Comparison of ENCODE assay signal across 9 mouse cellular contexts in genomic region chr12:77949474-77950017, GRCm38 (mm10).
DNase-seq lines count a peak whose midpoint lies in the region; ATAC-seq and TF ChIP-seq lines count a peak whose summit lies in the region.
"Had no signal": no experiment of that assay in that cellular context is flagged by ENCODE, and none has a peak within 500 bp of the region (broad histone marks: within the 10 kb centered on the region; RNA-seq: fewer than 3 reads in every experiment).

No protein-coding gene starts in this region.

- TF ChIP-seq POLR2A in heart, adult 2 months (IDR thresholded peaks at IDR 0.05; ENCODE audit: insufficient read depth, low read depth, low read length), result no peak

- H3K27ac ChIP-seq in heart, embryonic 10.5 days, result peak overlapping the region; percentile 36; the same call in 1 of the 2 replicates
- H3K27ac ChIP-seq in heart, adult 2 months, result no peak overlapping the region
- no peak overlapping the region for H3K27ac ChIP-seq in embryonic facial prominence, embryonic 13.5 days

- H3K9ac ChIP-seq in heart, adult 2 months (ENCODE audit: low read depth, low read length), result no peak overlapping the region
- 0 out of 2 replicates have a peak overlapping the region, but pooled peaks have one; percentile 12 for H3K9ac ChIP-seq in embryonic facial prominence, embryonic 13.5 days

- no peak for TF ChIP-seq EP300 in heart, adult 2 months (IDR thresholded peaks at IDR 0.05; ENCODE audit: insufficient read depth, low read depth, low read length)

- no peak for DNase-seq in heart, embryonic 10.5 days (ENCODE audit: low spot score)
- DNase-seq in heart, adult 2 months, result no peak
- peak; percentile 61 for DNase-seq in induced T-regulatory cell, adult 2 months (ENCODE audit: low read depth)
- DNase-seq in layer of hippocampus, postnatal 25 days (ENCODE audit: extremely low spot score in 1 of 2, low spot score in 1 of 2), result peak; percentile 17 to 34
- peak; percentile 63 for DNase-seq in lung, postnatal 10 days
- DNase-seq in right cerebral cortex, adult 18-20 months, result peak; percentile 31
- DNase-seq in testis, postnatal 14 days (ENCODE audit: low spot score), result no peak

- H3K27me3 ChIP-seq in heart, embryonic 10.5 days (ENCODE audit: insufficient read depth, poor library complexity, severe bottlenecking), result no peaks in the 10 kb centered on the region
- no peaks in the 10 kb centered on the region for H3K27me3 ChIP-seq in heart, adult 2 months (ENCODE audit: control insufficient read depth, insufficient read depth, low read length)
- H3K27me3 ChIP-seq in embryonic facial prominence, embryonic 13.5 days, result peaks cover 6% of the 10 kb centered on the region; the same call in 1 of the 2 replicates
- H3K27me3 ChIP-seq: Patski had no signal

- intact Hi-C loops in heart, adult 2 months (cut with DNase I), result no loop called here

- peak overlapping the region; percentile 30 for H3K4me3 ChIP-seq in heart, embryonic 10.5 days
- no peak overlapping the region for H3K4me3 ChIP-seq in heart, adult 2 months
- peak overlapping the region; percentile 27 for H3K4me3 ChIP-seq in embryonic facial prominence, embryonic 13.5 days

- H3K79me2 ChIP-seq in heart, adult 2 months (replicated peaks; ENCODE audit: control insufficient read depth, insufficient read depth, low read length), result no peaks in the 10 kb centered on the region

- H3K4me2 ChIP-seq in embryonic facial prominence, embryonic 13.5 days, result peak overlapping the region; percentile 54

- 40% methylated on average over 16 of the region's 16 CpGs for WGBS in heart, embryonic 10.5 days
- 24% methylated on average over 16 of the region's 16 CpGs for WGBS in heart, adult 2 months
- WGBS in embryonic facial prominence, embryonic 13.5 days, result 33% methylated on average over 16 of the region's 16 CpGs

- ATAC-seq in embryonic facial prominence, embryonic 13.5 days (ENCODE audit: insufficient number of reproducible peaks, insufficient read depth, low FRiP score, low TSS enrichment, low read depth), result no peak
- ATAC-seq: Patski had no signal

- TF ChIP-seq CTCF in heart, adult 2 months (IDR thresholded peaks at IDR 0.05), result no peak

- H3K36me3 ChIP-seq in heart, embryonic 10.5 days, result no peaks in the 10 kb centered on the region
- H3K36me3 ChIP-seq in heart, adult 2 months (ENCODE audit: control insufficient read depth, insufficient read depth, low read length), result no peaks in the 10 kb centered on the region
- H3K36me3 ChIP-seq in embryonic facial prominence, embryonic 13.5 days, result no peaks in the 10 kb centered on the region

- H3K4me1 ChIP-seq in heart, embryonic 10.5 days, result 0 out of 2 replicates have a peak, but pooled peaks cover 5% of the 10 kb centered on the region
- no peaks in the 10 kb centered on the region for H3K4me1 ChIP-seq in heart, adult 2 months (ENCODE audit: control insufficient read depth, insufficient read depth, low read length)
- H3K4me1 ChIP-seq in embryonic facial prominence, embryonic 13.5 days, result no peaks in the 10 kb centered on the region; the same call in 1 of the 2 replicates

- no peaks in the 10 kb centered on the region for H3K9me3 ChIP-seq in heart, embryonic 10.5 days
- H3K9me3 ChIP-seq in embryonic facial prominence, embryonic 13.5 days, result no peaks in the 10 kb centered on the region

Comparison
In these comparisons a context has a peak if more than half of its experiments do, and no peak if none do; other contexts are left out.
1. DNase-seq: peak in induced T-regulatory cell, adult 2 months (single experiment), layer of hippocampus, postnatal 25 days (2 of 2), lung, postnatal 10 days (single experiment) and right cerebral cortex, adult 18-20 months (single experiment); none in heart, embryonic 10.5 days (single experiment), heart, adult 2 months (0 of 2) and testis, postnatal 14 days (single experiment).